Mouse (Mus musculus) hindbrain, embryonic 15.5 days (tissue): Measurements from ENCODE around the gene Acd. TPM values are rescaled to one million over a fixed set of nuclear protein-coding genes. Genes with fewer than 3 reads are reported as not detected.

Experiments
- ATAC-seq: fragments of 200-750 bp; cut with Nextera tagmentation; 2 replicates; pipeline ENCODE4 v1.8.0; 2017; ENCODE audit warnings: low read depth, moderate number of reproducible peaks, moderate TSS enrichment; ENCODE audit not compliant: low FRiP score
- H3K27ac ChIP-seq: fragments of 300-500 bp; sonication (generic); replicated peaks from 2 replicates; pipeline ENCODE4 v1.5.1; 2015; ENCODE audit warnings: mild to moderate bottlenecking, inconsistent platforms
- H3K27me3 ChIP-seq: fragments of 300-500 bp; sonication (generic); 2 replicates; pipeline ENCODE4 v1.6.1; 2015; ENCODE audit warnings: control low read depth, inconsistent platforms
- H3K36me3 ChIP-seq: fragments of 300-500 bp; sonication (generic); 2 replicates; pipeline ENCODE4 v1.6.1; 2015; ENCODE audit warnings: control low read depth, inconsistent platforms
- H3K4me1 ChIP-seq: fragments of 300-500 bp; sonication (generic); replicated peaks from 2 replicates; pipeline ENCODE4 v1.6.1; 2015; ENCODE audit warnings: control low read depth, inconsistent platforms
- H3K4me2 ChIP-seq: fragments of 300-500 bp; sonication (generic); 2 replicates; pipeline ENCODE4 v1.6.1; 2015; ENCODE audit warnings: moderate library complexity, mild to moderate bottlenecking, inconsistent platforms
- H3K4me3 ChIP-seq: fragments of 300-500 bp; sonication (generic); 2 replicates; pipeline ENCODE4 v1.5.1; 2015; ENCODE audit warnings: mild to moderate bottlenecking, inconsistent platforms
- H3K9ac ChIP-seq: fragments of 300-500 bp; sonication (generic); 2 replicates; pipeline ENCODE4 v1.6.1; 2015; ENCODE audit warnings: inconsistent platforms
- H3K9me3 ChIP-seq: fragments of 300-500 bp; sonication (generic); 2 replicates; pipeline ENCODE4 v1.6.1; 2016; ENCODE audit warnings: control low read depth, inconsistent platforms
- WGBS: fragments of 180-500 bp; shearing (Covaris S2); methylation state at CpG from one replicate; pipeline ENCODE4 v1.1.7; 2015; 5-methylcytosine and 5-hydroxymethylcytosine counted together
- polyA plus RNA-seq: library from polyadenylated mRNA; unstranded; fragments of >200 nt; fragmentation: Nextera tagmentation; extraction: Ambion mirVana; gene quantifications from 2 replicates; pipeline ENCODE4 v1.2.1, GENCODE M21; 2015

The Acd gene
- polyA plus RNA-seq, 1 experiment from 2014 or later = 92.6 TPM

GRCm38 (mm10) chr8:105686551-105686950, 14.4 kb downstream of the Acd start:
- H3K27me3 ChIP-seq = no peaks in the 10 kb centered on the region
- 68% methylated on average over 6 of the region's 6 CpGs for WGBS
- H3K9ac ChIP-seq = no peak overlapping the region
- no peak overlapping the region for H3K4me2 ChIP-seq
- 0 out of 2 replicates have a peak, but pooled peaks cover 5% of the 10 kb centered on the region for H3K4me1 ChIP-seq
- no peak for ATAC-seq
- peaks cover 21% of the 10 kb centered on the region for H3K36me3 ChIP-seq
- no peak overlapping the region for H3K4me3 ChIP-seq
- no peaks in the 10 kb centered on the region for H3K9me3 ChIP-seq
- H3K27ac ChIP-seq = no peak overlapping the region

GRCm38 (mm10) chr8:105685796-105686308, 15.1 kb downstream of the Acd start, which contains the start of gene Carmil2:
TSS of gene Carmil2 (plus strand) at chr8:105686274.
- Histone ChIP-seq H3K27ac (no peak within 1 kb of the TSS), H3K36me3 (peaks cover 28% of the 10 kb centered on the region), H3K9ac (no peak within 1 kb of the TSS), H3K4me3 (no peak within 1 kb of the TSS), H3K27me3 (no peaks in the 10 kb centered on the region), H3K4me1 (0 out of 2 replicates have a peak, but pooled peaks cover 5% of the 10 kb centered on the region), H3K4me2 (peak within 1 kb of the TSS; percentile 17; the same call in 1 of the 2 replicates), H3K9me3 (no peaks in the 10 kb centered on the region)
- ATAC-seq = 0 out of 2 replicates have a peak, but pooled peaks have one; percentile 21
- WGBS = 16% methylated on average over 26 of the region's 26 CpGs

DNA sequence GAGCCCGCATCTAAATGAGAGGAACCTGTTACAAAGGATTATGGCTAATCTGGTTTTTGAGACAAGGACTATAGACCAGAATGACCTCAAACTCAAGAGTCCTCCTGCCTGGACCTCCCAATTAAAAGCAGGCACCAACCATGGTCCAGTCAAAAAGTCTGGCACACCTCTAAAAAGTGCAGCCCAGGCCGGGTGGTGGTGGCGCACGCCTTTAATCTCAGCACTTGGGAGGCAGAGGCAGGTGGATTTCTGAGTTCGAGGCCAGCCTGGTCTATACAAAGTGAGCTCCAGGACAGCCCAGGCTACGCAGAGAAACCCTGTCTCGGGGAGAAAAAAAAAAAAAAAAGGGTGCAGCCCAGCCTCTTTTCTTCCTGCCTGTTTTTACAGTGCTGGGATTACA, 15.6 kb downstream of the Acd start:
- no peaks in the 10 kb centered on the region for H3K27me3 ChIP-seq
- no peak overlapping the region for H3K9ac ChIP-seq
- no peak overlapping the region for H3K4me3 ChIP-seq
- H3K4me2 ChIP-seq = no peak overlapping the region
- H3K27ac ChIP-seq = no peak overlapping the region
- 84% methylated on average over 7 of the region's 7 CpGs for WGBS
- ATAC-seq = no peak
- H3K9me3 ChIP-seq = no peaks in the 10 kb centered on the region
- 0 out of 2 replicates have a peak, but pooled peaks cover 5% of the 10 kb centered on the region for H3K4me1 ChIP-seq
- peaks cover 33% of the 10 kb centered on the region for H3K36me3 ChIP-seq

DNA sequence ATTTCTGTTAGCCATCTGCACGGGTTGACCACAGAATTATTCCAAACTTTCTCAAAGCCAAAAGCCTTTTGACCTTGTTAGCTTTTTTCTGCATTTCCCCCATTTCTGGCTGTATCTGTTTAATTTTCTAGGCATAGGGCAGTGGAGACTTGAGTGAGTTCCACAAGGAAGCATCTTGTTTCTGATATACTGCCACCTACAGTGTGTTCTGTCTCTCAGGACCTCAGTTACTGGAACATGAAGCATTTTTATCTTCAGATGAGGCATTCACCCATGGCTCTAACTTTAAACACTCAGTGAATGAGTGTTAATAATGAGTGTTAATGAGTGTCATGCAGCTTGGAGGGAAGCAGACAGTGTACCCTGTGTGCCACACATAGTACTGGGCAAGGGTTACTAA, 23.0 kb downstream of the Acd start:
- ATAC-seq = no peak
- Histone ChIP-seq H3K9me3 (no peaks in the 10 kb centered on the region), H3K9ac (no peak overlapping the region)

DNA sequence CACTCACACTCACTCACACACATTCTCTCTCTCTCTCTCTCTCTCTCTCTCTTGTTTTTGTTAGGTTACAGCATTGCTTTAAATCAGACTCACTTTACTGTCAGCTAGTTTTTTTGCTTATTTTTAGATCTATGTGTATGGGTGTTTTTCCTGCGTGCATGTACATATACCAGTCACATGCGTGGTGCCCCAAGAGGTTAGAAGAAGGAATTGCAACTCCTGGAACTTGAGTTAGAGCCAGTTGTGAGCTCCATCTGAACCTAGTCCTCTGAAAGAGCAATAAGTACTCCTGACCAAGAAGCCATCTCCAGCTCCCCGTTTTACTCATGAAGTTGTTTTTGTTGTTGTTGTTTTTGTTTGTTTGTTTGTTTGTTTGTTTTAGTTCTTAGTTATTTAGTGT, 39.7 kb downstream of the Acd start:
- no peak for ATAC-seq
- no peak overlapping the region for H3K9ac ChIP-seq
- 79% methylated on average over 3 of the region's 3 CpGs for WGBS
- no peaks in the 10 kb centered on the region for H3K27me3 ChIP-seq
- H3K4me2 ChIP-seq = no peak overlapping the region
- no peaks in the 10 kb centered on the region for H3K4me1 ChIP-seq
- no peak overlapping the region for H3K4me3 ChIP-seq
- H3K36me3 ChIP-seq = peaks cover 22% of the 10 kb centered on the region
- no peaks in the 10 kb centered on the region for H3K9me3 ChIP-seq
- H3K27ac ChIP-seq = no peak overlapping the region

More for the DNA sequence above, 23.0 kb downstream of the Acd start:
- Histone ChIP-seq H3K4me1 (no peaks in the 10 kb centered on the region), H3K27ac (no peak overlapping the region), H3K36me3 (peaks cover 81% of the 10 kb centered on the region), H3K27me3 (no peaks in the 10 kb centered on the region), H3K4me2 (no peak overlapping the region), H3K4me3 (no peak overlapping the region)
- WGBS = 87% methylated on average over 1 of the region's 1 CpGs

DNA sequence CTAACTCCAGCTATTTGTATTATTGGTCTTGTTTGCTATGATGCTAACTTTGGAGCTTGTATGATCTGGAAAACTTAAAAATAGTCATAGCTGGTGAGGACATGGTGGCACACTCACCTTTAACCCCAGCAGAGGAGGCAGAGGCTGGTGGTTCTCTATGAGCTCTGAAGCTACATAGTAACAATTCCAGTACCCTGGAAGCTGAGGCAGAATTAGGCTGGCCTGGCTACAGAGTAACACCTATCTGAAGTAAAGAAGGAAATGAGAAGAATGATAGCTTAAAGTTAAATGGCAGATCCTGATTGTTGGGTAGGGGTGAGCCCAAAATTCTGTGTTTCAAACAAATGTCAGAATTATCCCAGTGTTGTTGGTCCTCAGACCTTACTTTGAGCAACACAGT, 43.3 kb downstream of the Acd start:
- no peaks in the 10 kb centered on the region for H3K9me3 ChIP-seq
- no peaks in the 10 kb centered on the region for H3K27me3 ChIP-seq
- no peak overlapping the region for H3K4me3 ChIP-seq
- H3K4me2 ChIP-seq = no peak overlapping the region
- ATAC-seq = no peak
- H3K4me1 ChIP-seq = no peaks in the 10 kb centered on the region
- no peak overlapping the region for H3K27ac ChIP-seq
- H3K36me3 ChIP-seq = peaks cover 10% of the 10 kb centered on the region; the same call in 1 of the 2 replicates
- no peak overlapping the region for H3K9ac ChIP-seq

DNA sequence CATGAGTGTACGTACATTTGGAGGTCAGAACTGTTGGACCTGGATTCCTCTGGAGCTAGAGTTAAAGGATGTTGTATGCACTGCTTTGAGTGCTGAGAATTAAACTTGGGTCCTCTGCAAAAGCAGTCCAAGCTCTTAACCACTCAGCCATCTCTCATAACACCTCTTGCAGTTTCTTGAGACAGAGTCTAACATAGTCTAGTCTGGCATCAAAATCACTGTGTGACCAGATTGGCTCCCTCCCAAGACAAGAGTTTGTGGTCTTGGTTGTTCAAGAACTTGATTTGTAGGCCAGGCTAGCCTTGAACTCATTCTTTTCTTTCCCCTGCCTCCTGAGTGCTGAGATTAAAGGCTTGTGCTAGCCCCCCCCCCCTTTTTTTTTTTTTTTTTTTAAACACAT, 52.0 kb downstream of the Acd start:
- H3K4me3 ChIP-seq = no peak overlapping the region
- H3K9me3 ChIP-seq = no peaks in the 10 kb centered on the region
- H3K36me3 ChIP-seq = peaks cover 24% of the 10 kb centered on the region
- H3K9ac ChIP-seq = no peak overlapping the region
- WGBS = 94% methylated on average over 1 of the region's 1 CpGs
- ATAC-seq = no peak
- H3K27me3 ChIP-seq = no peaks in the 10 kb centered on the region
- no peaks in the 10 kb centered on the region for H3K4me1 ChIP-seq
- H3K4me2 ChIP-seq = no peak overlapping the region
- H3K27ac ChIP-seq = no peak overlapping the region

Other genes starting within 250 kb of the Acd start
- 197 and 207 TPM in 2 replicates for gene Tppp3, start 229.6 kb downstream of the Acd start, polyA plus RNA-seq
- 39.8 and 41.9 TPM in 2 replicates for gene Zdhhc1, start 204.2 kb downstream of the Acd start, polyA plus RNA-seq
- gene Hsd11b2, start 182.3 kb downstream of the Acd start, polyA plus RNA-seq = 7.2 and 9.7 TPM in 2 replicates
- 222 and 231 TPM in 2 replicates for gene Atp6v0d1, start 135.1 kb downstream of the Acd start, polyA plus RNA-seq
- gene Ripor1, start 95.8 kb downstream of the Acd start, polyA plus RNA-seq = 35.2 and 39.3 TPM in 2 replicates
- 100 and 101 TPM in 2 replicates for gene Ctcf, start 64.5 kb downstream of the Acd start, polyA plus RNA-seq
- gene Agrp, start 63.7 kb downstream of the Acd start, polyA plus RNA-seq = 0.56 and 0.80 TPM in 2 replicates
- gene Carmil2, start 14.8 kb downstream of the Acd start, polyA plus RNA-seq = 23.5 and 28.7 TPM in 2 replicates
- 55.1 and 57.1 TPM in 2 replicates for gene Pard6a, start within 50 bp of the Acd start, polyA plus RNA-seq
- gene 4933405L10Rik, start 6.6 kb upstream of the Acd start, polyA plus RNA-seq = 0.20 and 0.23 TPM in 2 replicates
- gene Enkd1, start 7.1 kb upstream of the Acd start, polyA plus RNA-seq = 15.7 and 16.6 TPM in 2 replicates
- gene Gfod2, start 57.6 kb upstream of the Acd start, polyA plus RNA-seq = 81.2 and 88.3 TPM in 2 replicates
- 10.7 and 11.7 TPM in 2 replicates for gene Ranbp10, start 126.2 kb upstream of the Acd start, polyA plus RNA-seq
- 0.62 and 1.1 TPM in 2 replicates for gene Tsnaxip1, start 126.6 kb upstream of the Acd start, polyA plus RNA-seq
- gene Cenpt, start 152.2 kb upstream of the Acd start, polyA plus RNA-seq = 52.2 and 56.9 TPM in 2 replicates
- 54.9 and 56.3 TPM in 2 replicates for gene Thap11, start 154.0 kb upstream of the Acd start, polyA plus RNA-seq
- 150 and 157 TPM in 2 replicates for gene Nutf2, start 159.5 kb upstream of the Acd start, polyA plus RNA-seq
- gene Edc4, start 179.8 kb upstream of the Acd start, polyA plus RNA-seq = 50.1 and 52.2 TPM in 2 replicates
- gene Nrn1l, start 192.5 kb upstream of the Acd start, polyA plus RNA-seq = 0.45 and 0.49 TPM in 2 replicates
- 11.0 and 11.8 TPM in 2 replicates for gene Pskh1, start 199.3 kb upstream of the Acd start, polyA plus RNA-seq
- 3.4 and 4.7 TPM in 2 replicates for gene Ctrl, start 232.8 kb upstream of the Acd start, polyA plus RNA-seq
- 74.7 and 75.2 TPM in 2 replicates for gene Psmb10, start 237.3 kb upstream of the Acd start, polyA plus RNA-seq
- 4.5 and 5.0 TPM in 2 replicates for gene Lcat, start 242.3 kb upstream of the Acd start, polyA plus RNA-seq